Mouse (Mus musculus) embryonic facial prominence, embryonic 13.5 days (tissue): ENCODE measurements at regions not wholly inside any gene's neighbourhood (a gene's known extent, or its start where the extent isn't known, plus 50 kb on each side); places are given as distances from the start of the nearest gene placed in this dataset.
"Not testable (repeated sequence)": the region's sequence is repeated elsewhere in the genome, so short reads cannot be mapped to it uniquely, and the experiment has no call there.

Source experiments
- ATAC-seq: fragments of 200-750 bp; cut with Nextera tagmentation; 2 replicates; pipeline ENCODE4 v1.8.0; 2017; ENCODE audit warnings: low read depth; ENCODE audit not compliant: insufficient number of reproducible peaks, insufficient read depth, low FRiP score, low TSS enrichment
- H3K27ac ChIP-seq: fragments of 300-500 bp; sonication (generic); 2 replicates; pipeline ENCODE4 v1.5.1; 2015; ENCODE audit warnings: moderate library complexity, mild to moderate bottlenecking, inconsistent platforms
- H3K27me3 ChIP-seq: fragments of 300-500 bp; sonication (generic); 2 replicates; pipeline ENCODE4 v1.6.1; 2015; ENCODE audit warnings: mild to moderate bottlenecking, inconsistent platforms
- H3K36me3 ChIP-seq: fragments of 300-500 bp; sonication (generic); 2 replicates; pipeline ENCODE4 v1.6.1; 2015; ENCODE audit warnings: mild to moderate bottlenecking, inconsistent platforms
- H3K4me1 ChIP-seq: fragments of 300-500 bp; sonication (generic); 2 replicates; pipeline ENCODE4 v1.6.1; 2015; ENCODE audit warnings: inconsistent platforms
- H3K4me2 ChIP-seq: fragments of 300-500 bp; sonication (generic); 2 replicates; pipeline ENCODE4 v1.6.1; 2015; ENCODE audit warnings: moderate library complexity, mild to moderate bottlenecking, inconsistent platforms
- H3K4me3 ChIP-seq: fragments of 300-500 bp; sonication (generic); 2 replicates; pipeline ENCODE4 v1.5.1; 2015; ENCODE audit warnings: mild to moderate bottlenecking, inconsistent platforms
- H3K9ac ChIP-seq: fragments of 300-500 bp; sonication (generic); 2 replicates; pipeline ENCODE4 v1.6.1; 2015; ENCODE audit warnings: mild to moderate bottlenecking, inconsistent platforms
- H3K9me3 ChIP-seq: fragments of 300-500 bp; sonication (generic); 2 replicates; pipeline ENCODE4 v1.6.1; 2016; ENCODE audit warnings: inconsistent platforms
- WGBS: fragments of 180-500 bp; shearing (Covaris S2); methylation state at CpG from one replicate; pipeline ENCODE4 v1.1.7; 2015; ENCODE audit warnings: mixed read lengths; 5-methylcytosine and 5-hydroxymethylcytosine counted together

- H3K4me1 ChIP-seq = peaks cover 12% of the 10 kb centered on the region
- H3K27ac ChIP-seq = no peak overlapping the region
- WGBS = 89% methylated on average over 3 of the region's 3 CpGs
- no peak overlapping the region for H3K4me2 ChIP-seq
- no peak for ATAC-seq
- no peak overlapping the region for H3K4me3 ChIP-seq
- no peaks in the 10 kb centered on the region for H3K27me3 ChIP-seq
- H3K36me3 ChIP-seq = no peaks in the 10 kb centered on the region
- no peak overlapping the region for H3K9ac ChIP-seq
- 0 out of 2 replicates have a peak, but pooled peaks cover 3% of the 10 kb centered on the region for H3K9me3 ChIP-seq
Observed at GRCm38 (mm10) chr11:31562954-31563353, 108.7 kb downstream of the Bod1 start.

DNA sequence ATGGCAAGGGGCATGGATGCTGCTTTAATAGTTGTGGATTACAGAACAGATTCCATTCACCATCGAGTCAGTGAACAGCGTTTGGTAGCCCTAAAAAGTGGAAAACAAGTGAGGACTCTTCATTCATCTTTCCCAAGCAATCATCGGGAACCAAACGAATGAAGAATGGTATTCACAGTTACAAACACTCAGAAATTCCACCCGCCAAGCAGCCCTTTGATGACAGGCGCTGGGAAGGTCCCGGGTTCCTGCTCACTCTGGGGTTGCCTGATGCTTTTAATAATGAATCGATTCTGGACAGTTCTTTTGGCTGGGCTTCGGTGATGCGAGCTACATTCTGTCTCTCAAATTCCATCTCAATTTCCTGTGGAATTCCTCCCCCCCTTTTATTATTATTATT, 110.9 kb downstream of the Bod1 start:
- Histone ChIP-seq H3K9ac (no peak overlapping the region), H3K36me3 (no peaks in the 10 kb centered on the region), H3K4me3 (no peak overlapping the region), H3K4me2 (no peak overlapping the region), H3K27ac (no peak overlapping the region), H3K9me3 (0 out of 2 replicates have a peak, but pooled peaks cover 3% of the 10 kb centered on the region), H3K27me3 (no peaks in the 10 kb centered on the region), H3K4me1 (peaks cover 12% of the 10 kb centered on the region)
- no peak for ATAC-seq
- WGBS = 68% methylated on average over 10 of the region's 10 CpGs

DNA sequence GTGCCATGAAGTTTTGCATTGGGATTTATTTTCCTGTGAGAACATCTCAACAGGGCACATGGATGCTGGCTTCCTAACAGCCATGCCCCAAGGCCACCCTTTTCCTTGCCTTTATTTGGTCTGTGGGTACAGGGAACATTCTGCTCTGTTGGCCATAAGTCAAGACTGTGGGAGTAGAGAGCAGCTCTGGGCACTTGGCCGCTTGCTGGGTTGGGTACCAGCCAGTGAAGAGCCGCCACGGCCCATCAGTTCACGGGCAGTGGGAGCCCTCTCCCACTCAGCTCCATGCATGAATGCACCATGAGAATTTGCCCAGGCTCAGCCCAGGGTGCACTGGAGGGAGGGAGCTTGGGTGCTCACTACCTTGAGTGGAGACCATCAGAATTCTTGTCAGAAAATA, 116.6 kb downstream of the Bod1 start:
- Histone ChIP-seq H3K4me3 (no peak overlapping the region), H3K4me2 (no peak overlapping the region), H3K9me3 (no peaks in the 10 kb centered on the region), H3K27me3 (no peaks in the 10 kb centered on the region), H3K4me1 (peaks cover 6% of the 10 kb centered on the region; the same call in 1 of the 2 replicates), H3K27ac (no peak overlapping the region), H3K9ac (no peak overlapping the region), H3K36me3 (no peaks in the 10 kb centered on the region)
- WGBS = 92% methylated on average over 4 of the region's 4 CpGs
- no peak for ATAC-seq

- 54% methylated on average over 10 of the region's 10 CpGs for WGBS
- no peak overlapping the region for H3K27ac ChIP-seq
- ATAC-seq = no peak
- H3K4me1 ChIP-seq = peaks cover 6% of the 10 kb centered on the region; the same call in 1 of the 2 replicates
- no peak overlapping the region for H3K9ac ChIP-seq
- H3K27me3 ChIP-seq = no peaks in the 10 kb centered on the region
- H3K9me3 ChIP-seq = peaks cover 4% of the 10 kb centered on the region
- no peak overlapping the region for H3K4me2 ChIP-seq
- H3K36me3 ChIP-seq = no peaks in the 10 kb centered on the region
- H3K4me3 ChIP-seq = no peak overlapping the region
Observed at GRCm38 (mm10) chr11:31551614-31552271, 119.9 kb downstream of the Bod1 start.

DNA sequence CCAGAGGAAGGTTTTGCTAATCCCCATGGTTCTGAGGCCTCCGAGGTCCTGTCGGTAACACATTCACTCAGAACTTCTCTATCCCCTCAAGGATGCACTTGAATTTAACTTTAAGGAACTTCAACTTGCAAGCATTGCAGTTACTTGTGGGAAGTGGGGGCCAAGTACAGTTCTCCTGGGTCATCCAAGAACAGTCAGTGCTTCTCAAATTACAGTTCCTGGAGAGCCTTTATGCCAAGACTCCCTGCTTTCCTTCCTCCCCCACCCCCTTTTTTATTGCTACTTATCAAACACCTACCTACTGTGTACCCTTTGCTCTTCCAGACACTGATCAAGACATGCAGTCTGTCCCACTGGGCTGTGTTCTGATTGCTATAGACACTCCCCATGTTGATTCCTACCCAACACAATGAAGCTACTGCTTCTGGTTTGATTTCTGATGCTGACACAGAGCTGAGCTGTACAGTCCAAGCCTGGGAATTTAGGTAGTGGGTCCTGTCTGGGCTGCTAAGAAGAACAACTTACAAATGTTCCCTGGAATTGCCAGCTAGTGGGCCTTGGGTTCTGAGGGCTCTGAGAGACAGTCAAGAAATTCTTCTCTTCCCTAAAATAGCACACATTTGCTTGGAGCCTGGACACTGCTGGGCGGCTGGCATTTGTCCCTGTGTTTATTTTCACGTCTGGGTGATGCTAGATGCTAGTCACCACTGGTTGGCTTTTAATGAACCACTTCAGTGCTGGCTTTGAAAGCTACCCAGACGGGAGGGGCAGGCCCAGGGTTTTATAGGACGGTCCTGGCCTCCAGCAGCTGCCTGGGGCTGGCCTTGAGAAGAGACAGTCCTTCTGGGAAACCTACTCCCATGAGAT, 120.7 kb downstream of the Bod1 start:
- Histone ChIP-seq H3K9me3 (peaks cover 4% of the 10 kb centered on the region), H3K36me3 (no peaks in the 10 kb centered on the region), H3K4me3 (no peak overlapping the region), H3K27ac (no peak overlapping the region), H3K4me2 (no peak overlapping the region), H3K4me1 (peaks cover 6% of the 10 kb centered on the region; the same call in 1 of the 2 replicates), H3K9ac (no peak overlapping the region), H3K27me3 (no peaks in the 10 kb centered on the region)
- 57% methylated on average over 6 of the region's 6 CpGs for WGBS
- ATAC-seq = no peak

DNA sequence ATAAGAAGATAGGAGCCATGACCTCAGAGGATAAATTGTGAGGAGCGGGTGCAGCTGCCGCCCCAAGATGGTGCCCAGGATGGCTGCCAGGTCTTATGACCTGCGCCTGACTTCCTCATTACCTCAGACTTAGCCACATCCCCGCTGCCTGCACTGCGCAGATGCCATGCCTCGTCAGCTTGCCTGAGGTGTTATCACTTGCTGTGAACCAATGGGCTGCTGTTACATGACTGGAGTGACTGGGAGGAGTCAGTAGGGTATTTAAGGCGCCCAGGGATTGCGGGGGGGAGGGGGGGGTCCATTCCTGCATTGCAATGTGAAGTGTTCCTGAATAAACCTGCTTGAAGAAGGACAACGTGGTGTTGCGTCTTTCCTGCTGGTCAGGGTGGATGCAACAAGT, 126.2 kb downstream of the Bod1 start:
- H3K27me3 ChIP-seq, H3K4me2 ChIP-seq, H3K4me1 ChIP-seq, H3K9ac ChIP-seq, ATAC-seq, H3K27ac ChIP-seq, H3K4me3 ChIP-seq, H3K9me3 ChIP-seq, H3K36me3 ChIP-seq: not testable (repeated sequence)
- WGBS = 86% methylated on average over 10 of the region's 10 CpGs

GRCm38 (mm10) chr11:31542635-31543219, 129.0 kb downstream of the Bod1 start:
- no peak overlapping the region for H3K27ac ChIP-seq
- no peaks in the 10 kb centered on the region for H3K9me3 ChIP-seq
- no peak overlapping the region for H3K4me2 ChIP-seq
- H3K9ac ChIP-seq = no peak overlapping the region
- no peaks in the 10 kb centered on the region for H3K36me3 ChIP-seq
- H3K4me3 ChIP-seq = no peak overlapping the region
- no peaks in the 10 kb centered on the region for H3K27me3 ChIP-seq
- WGBS = 81% methylated on average over 8 of the region's 8 CpGs
- no peak for ATAC-seq
- H3K4me1 ChIP-seq = no peaks in the 10 kb centered on the region

- Histone ChIP-seq H3K4me1 (no peaks in the 10 kb centered on the region), H3K27me3 (no peaks in the 10 kb centered on the region)
- WGBS = 90% methylated on average over 3 of the region's 3 CpGs
Observed at GRCm38 (mm10) chr11:31541425-31541824, 130.3 kb downstream of the Bod1 start.

DNA sequence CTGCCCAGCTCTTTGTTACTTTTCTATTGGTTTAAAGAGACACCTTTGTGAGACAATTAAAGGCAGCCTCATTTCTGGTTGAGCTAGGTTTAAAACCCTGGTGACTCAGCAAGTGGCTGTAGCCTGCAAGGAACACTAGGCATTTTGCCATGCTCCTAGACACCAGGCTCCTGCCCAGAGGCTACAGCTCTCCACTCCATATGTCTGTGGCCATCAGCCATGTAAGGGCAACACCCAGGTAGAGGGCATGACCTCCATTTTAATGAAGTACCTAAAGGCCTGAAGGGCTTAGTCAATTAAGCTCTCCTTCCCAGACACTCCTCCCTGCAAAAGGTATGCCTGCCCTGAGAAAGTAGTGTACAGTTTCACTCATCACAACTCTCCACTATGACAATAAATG, 130.9 kb downstream of the Bod1 start:
- Histone ChIP-seq H3K4me3 (no peak overlapping the region), H3K27ac (no peak overlapping the region)

More at GRCm38 (mm10) chr11:31541425-31541824, 130.3 kb downstream of the Bod1 start:
- no peak overlapping the region for H3K27ac ChIP-seq
- no peaks in the 10 kb centered on the region for H3K36me3 ChIP-seq
- no peak overlapping the region for H3K4me2 ChIP-seq
- no peak for ATAC-seq
- H3K9ac ChIP-seq = no peak overlapping the region
- no peak overlapping the region for H3K4me3 ChIP-seq
- no peaks in the 10 kb centered on the region for H3K9me3 ChIP-seq

GRCm38 (mm10) chr11:31531416-31531815, 140.3 kb downstream of the Bod1 start:
- no peaks in the 10 kb centered on the region for H3K9me3 ChIP-seq
- H3K4me1 ChIP-seq = no peaks in the 10 kb centered on the region

More for the DNA sequence above, 130.9 kb downstream of the Bod1 start:
- no peak for ATAC-seq
- Histone ChIP-seq H3K27me3 (no peaks in the 10 kb centered on the region), H3K9me3 (no peaks in the 10 kb centered on the region), H3K4me1 (no peaks in the 10 kb centered on the region), H3K9ac (no peak overlapping the region), H3K36me3 (no peaks in the 10 kb centered on the region), H3K4me2 (no peak overlapping the region)

GRCm38 (mm10) chr11:31530851-31531250, 140.8 kb downstream of the Bod1 start:
- H3K4me3 ChIP-seq = no peak overlapping the region
- no peaks in the 10 kb centered on the region for H3K4me1 ChIP-seq
- ATAC-seq = no peak
- H3K27me3 ChIP-seq = no peaks in the 10 kb centered on the region
- H3K27ac ChIP-seq = no peak overlapping the region
- H3K9ac ChIP-seq = no peak overlapping the region
- 70% methylated on average over 3 of the region's 3 CpGs for WGBS
- no peak overlapping the region for H3K4me2 ChIP-seq
- H3K36me3 ChIP-seq = no peaks in the 10 kb centered on the region
- no peaks in the 10 kb centered on the region for H3K9me3 ChIP-seq

More at GRCm38 (mm10) chr11:31531416-31531815, 140.3 kb downstream of the Bod1 start:
- no peak overlapping the region for H3K4me2 ChIP-seq
- ATAC-seq = no peak
- no peaks in the 10 kb centered on the region for H3K36me3 ChIP-seq
- no peak overlapping the region for H3K9ac ChIP-seq
- no peak overlapping the region for H3K4me3 ChIP-seq
- no peak overlapping the region for H3K27ac ChIP-seq
- 79% methylated on average over 2 of the region's 2 CpGs for WGBS
- H3K27me3 ChIP-seq = no peaks in the 10 kb centered on the region
